Mouse (Mus musculus): ENCODE measurements around the gene Tnik. TPM values are rescaled to one million over a fixed set of nuclear protein-coding genes. Genes with fewer than 3 reads are reported as not detected.

The Tnik gene
- polyA plus RNA-seq, 1 experiment: 0.21 TPM

DNA sequence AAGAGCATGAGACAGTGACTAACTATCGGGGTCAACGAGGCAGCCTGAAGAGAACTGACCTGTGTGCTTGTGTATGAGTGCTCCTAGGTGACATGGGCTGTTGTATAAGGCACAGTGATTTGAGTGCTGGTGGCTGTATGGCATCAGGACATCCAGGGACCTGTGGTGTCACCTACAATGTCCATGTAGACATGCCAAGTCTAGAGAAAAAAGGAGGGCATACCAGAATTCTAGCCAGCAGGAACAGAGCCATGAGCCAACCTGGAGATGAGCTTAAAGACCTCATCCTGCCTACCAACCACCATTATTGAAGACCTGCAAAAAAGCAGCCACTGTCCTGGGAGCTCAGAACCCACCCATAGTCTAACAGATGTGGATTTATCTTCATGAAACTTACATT is 127.2 kb downstream of the Tnik start:
- Histone ChIP-seq H3ac (ENCODE audit: control insufficient read depth, insufficient read length, low read depth) (no peak overlapping the region), H3K79me3 (ENCODE audit: low read depth) (no peaks in the 10 kb centered on the region), H3K36me3 (ENCODE audit: control insufficient read depth, insufficient read depth) (no peaks in the 10 kb centered on the region), H3K79me2 (ENCODE audit: control insufficient read depth, insufficient read depth) (no peaks in the 10 kb centered on the region), H3K27me3 (ENCODE audit: control insufficient read depth, insufficient read depth, insufficient read length) (no peaks in the 10 kb centered on the region), H3K4me3 (ENCODE audit: insufficient read depth, poor library complexity, severe bottlenecking) (no peak overlapping the region)
- no peak for TF ChIP-seq USF1 (IDR thresholded peaks at IDR 0.05; ENCODE audit: low read depth)
- TF ChIP-seq MYOG (IDR thresholded peaks at IDR 0.05; ENCODE audit: control insufficient read depth, extremely low read depth, insufficient read length): no peak
- no peak for TF ChIP-seq CTCF (IDR thresholded peaks at IDR 0.05; ENCODE audit: control insufficient read depth, insufficient read depth, insufficient read length)
- TF ChIP-seq FOSL1 (IDR thresholded peaks at IDR 0.05; ENCODE audit: insufficient read depth, low read length, poor library complexity, severe bottlenecking): no peak
- TF ChIP-seq MAX (IDR thresholded peaks at IDR 0.05): no peak
- TF ChIP-seq CEBPB (IDR thresholded peaks at IDR 0.05; ENCODE audit: low read depth): no peak
- TF ChIP-seq MYOD1 (IDR thresholded peaks at IDR 0.05; ENCODE audit: control insufficient read depth, insufficient read length, low read depth): no peak

DNA sequence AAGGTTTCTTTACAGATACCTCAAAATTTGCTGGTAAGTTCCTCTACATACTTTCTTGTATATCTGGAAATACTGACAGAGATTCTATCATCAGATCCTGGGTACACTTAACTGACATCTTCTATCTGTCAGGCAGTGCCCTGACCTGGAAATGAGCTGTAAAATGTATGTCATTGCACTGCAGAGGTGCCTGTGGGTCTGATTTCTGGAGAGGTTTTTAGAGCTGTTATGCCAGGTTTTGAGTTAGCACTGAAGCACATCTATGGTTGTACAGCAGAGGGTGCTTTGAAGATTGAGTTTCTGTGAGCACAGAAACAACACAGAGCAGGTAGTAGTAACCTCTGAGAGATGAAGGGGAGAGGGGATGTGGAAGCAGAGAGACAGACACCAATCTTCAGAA is 129.5 kb downstream of the Tnik start:
- Histone ChIP-seq H3K36me3 (ENCODE audit: control insufficient read depth, insufficient read depth) (no peaks in the 10 kb centered on the region), H3K79me3 (ENCODE audit: low read depth) (no peaks in the 10 kb centered on the region), H3ac (ENCODE audit: control insufficient read depth, insufficient read length, low read depth) (no peak overlapping the region), H3K79me2 (ENCODE audit: control insufficient read depth, insufficient read depth) (no peaks in the 10 kb centered on the region), H3K4me3 (ENCODE audit: insufficient read depth, poor library complexity, severe bottlenecking) (no peak overlapping the region), H3K27me3 (ENCODE audit: control insufficient read depth, insufficient read depth, insufficient read length) (no peaks in the 10 kb centered on the region)
- TF ChIP-seq USF1 (IDR thresholded peaks at IDR 0.05; ENCODE audit: low read depth) (no peak), CEBPB (IDR thresholded peaks at IDR 0.05; ENCODE audit: low read depth) (no peak), CTCF (IDR thresholded peaks at IDR 0.05; ENCODE audit: control insufficient read depth, insufficient read depth, insufficient read length) (no peak), MYOG (IDR thresholded peaks at IDR 0.05; ENCODE audit: control insufficient read depth, extremely low read depth, insufficient read length) (no peak), MYOD1 (IDR thresholded peaks at IDR 0.05; ENCODE audit: control insufficient read depth, insufficient read length, low read depth) (no peak), FOSL1 (IDR thresholded peaks at IDR 0.05; ENCODE audit: insufficient read depth, low read length, poor library complexity, severe bottlenecking) (no peak), MAX (IDR thresholded peaks at IDR 0.05) (no peak)

DNA sequence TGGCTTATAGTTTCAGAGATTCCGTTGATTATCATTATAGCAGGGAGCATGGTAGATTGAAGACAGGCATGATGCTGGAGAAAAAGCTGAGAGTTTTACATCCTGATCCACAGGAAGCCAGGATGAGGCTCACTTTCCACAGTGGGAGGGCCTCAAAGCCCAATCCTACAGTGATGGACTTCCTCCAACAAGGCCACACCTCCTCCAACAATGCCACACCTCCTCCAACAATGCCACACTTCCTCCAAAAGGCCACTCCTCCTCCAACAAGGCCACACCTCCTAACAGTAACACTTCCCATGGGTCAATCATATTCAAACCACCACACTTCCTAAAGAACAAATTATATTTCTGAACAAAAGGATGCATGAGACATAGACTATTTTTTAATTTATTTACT is 135.8 kb downstream of the Tnik start:
- TF ChIP-seq CTCF (IDR thresholded peaks at IDR 0.05; ENCODE audit: control insufficient read depth, insufficient read depth, insufficient read length) (no peak), CEBPB (IDR thresholded peaks at IDR 0.05; ENCODE audit: low read depth) (no peak), MAX (IDR thresholded peaks at IDR 0.05) (no peak), MYOD1 (IDR thresholded peaks at IDR 0.05; ENCODE audit: control insufficient read depth, insufficient read length, low read depth) (no peak), FOSL1 (IDR thresholded peaks at IDR 0.05; ENCODE audit: insufficient read depth, low read length, poor library complexity, severe bottlenecking) (no peak), USF1 (IDR thresholded peaks at IDR 0.05; ENCODE audit: low read depth) (no peak), MYOG (IDR thresholded peaks at IDR 0.05; ENCODE audit: control insufficient read depth, extremely low read depth, insufficient read length) (no peak)
- no peaks in the 10 kb centered on the region for H3K79me3 ChIP-seq (ENCODE audit: low read depth)
- H3K27me3 ChIP-seq (ENCODE audit: control insufficient read depth, insufficient read depth, insufficient read length): no peaks in the 10 kb centered on the region
- no peak overlapping the region for H3K4me3 ChIP-seq (ENCODE audit: insufficient read depth, poor library complexity, severe bottlenecking)
- H3K36me3 ChIP-seq (ENCODE audit: control insufficient read depth, insufficient read depth): no peaks in the 10 kb centered on the region
- no peak overlapping the region for H3ac ChIP-seq (ENCODE audit: control insufficient read depth, insufficient read length, low read depth)
- H3K79me2 ChIP-seq (ENCODE audit: control insufficient read depth, insufficient read depth): no peaks in the 10 kb centered on the region

DNA sequence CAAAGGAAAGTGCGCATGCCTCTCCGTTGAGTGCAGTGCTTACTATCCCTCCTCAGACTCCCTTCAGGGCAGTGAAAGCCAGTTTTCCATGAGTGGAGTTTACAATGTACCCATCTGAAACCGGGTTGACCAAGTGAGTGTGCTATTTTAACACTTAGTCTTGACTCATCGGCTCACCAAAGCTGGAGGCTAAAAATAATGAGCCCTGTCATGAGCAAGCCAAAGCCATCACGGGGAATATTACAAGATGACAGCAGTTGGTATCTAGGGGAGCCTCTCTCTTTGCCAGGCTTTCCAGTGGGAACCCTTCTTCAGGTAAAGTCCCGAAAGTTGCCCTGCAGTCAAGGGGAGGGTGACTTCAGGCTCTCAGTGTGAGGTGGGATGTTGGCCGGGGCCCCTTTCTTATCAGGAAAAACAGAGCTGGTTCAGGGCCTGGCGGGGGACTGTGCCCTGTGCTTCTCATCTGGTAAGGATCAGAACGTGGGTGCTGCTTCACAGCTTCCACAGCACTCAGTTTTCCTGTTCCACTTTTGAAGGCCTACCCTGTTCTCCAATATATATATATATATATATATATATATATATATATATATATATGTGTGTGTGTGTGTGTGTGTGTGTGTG is 136.7 kb downstream of the Tnik start:
- TF ChIP-seq CTCF (IDR thresholded peaks at IDR 0.05; ENCODE audit: control insufficient read depth, insufficient read depth, insufficient read length) (no peak), MYOD1 (IDR thresholded peaks at IDR 0.05; ENCODE audit: control insufficient read depth, insufficient read length, low read depth) (no peak), MAX (IDR thresholded peaks at IDR 0.05) (no peak), USF1 (IDR thresholded peaks at IDR 0.05; ENCODE audit: low read depth) (no peak)
- Histone ChIP-seq H3ac (ENCODE audit: control insufficient read depth, insufficient read length, low read depth) (no peak overlapping the region), H3K4me3 (ENCODE audit: insufficient read depth, poor library complexity, severe bottlenecking) (no peak overlapping the region), H3K27me3 (ENCODE audit: control insufficient read depth, insufficient read depth, insufficient read length) (no peaks in the 10 kb centered on the region), H3K79me3 (ENCODE audit: low read depth) (no peaks in the 10 kb centered on the region), H3K36me3 (ENCODE audit: control insufficient read depth, insufficient read depth) (no peaks in the 10 kb centered on the region), H3K79me2 (ENCODE audit: control insufficient read depth, insufficient read depth) (no peaks in the 10 kb centered on the region)

DNA sequence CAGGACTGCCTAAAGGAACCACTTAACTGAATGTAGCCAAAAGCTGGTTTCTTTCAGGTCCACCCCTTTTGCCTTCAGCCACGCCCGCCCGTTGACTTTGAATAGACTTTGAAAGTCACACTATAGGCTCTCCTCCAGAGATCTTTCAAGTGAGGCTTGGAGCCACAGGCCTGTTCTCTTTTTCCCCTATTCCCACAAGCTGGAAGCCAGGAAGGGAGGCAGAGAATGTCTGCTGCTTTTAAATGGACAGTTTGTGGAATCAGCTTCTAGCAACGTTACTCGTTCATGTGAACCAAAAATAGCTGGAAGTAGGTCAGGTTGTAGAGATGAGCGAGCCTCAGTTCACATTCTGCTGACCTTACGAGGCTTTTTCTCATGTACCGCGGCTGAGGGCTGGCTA is 138.3 kb downstream of the Tnik start:
- H3ac ChIP-seq (ENCODE audit: control insufficient read depth, insufficient read length, low read depth): no peak overlapping the region
- TF ChIP-seq MYOD1 (IDR thresholded peaks at IDR 0.05; ENCODE audit: control insufficient read depth, insufficient read length, low read depth) (no peak), USF1 (IDR thresholded peaks at IDR 0.05; ENCODE audit: low read depth) (no peak)
- H3K4me3 ChIP-seq (ENCODE audit: insufficient read depth, poor library complexity, severe bottlenecking): no peak overlapping the region
- H3K79me3 ChIP-seq (ENCODE audit: low read depth): no peaks in the 10 kb centered on the region
- no peaks in the 10 kb centered on the region for H3K79me2 ChIP-seq (ENCODE audit: control insufficient read depth, insufficient read depth)
- no peaks in the 10 kb centered on the region for H3K36me3 ChIP-seq (ENCODE audit: control insufficient read depth, insufficient read depth)
- no peaks in the 10 kb centered on the region for H3K27me3 ChIP-seq (ENCODE audit: control insufficient read depth, insufficient read depth, insufficient read length)

DNA sequence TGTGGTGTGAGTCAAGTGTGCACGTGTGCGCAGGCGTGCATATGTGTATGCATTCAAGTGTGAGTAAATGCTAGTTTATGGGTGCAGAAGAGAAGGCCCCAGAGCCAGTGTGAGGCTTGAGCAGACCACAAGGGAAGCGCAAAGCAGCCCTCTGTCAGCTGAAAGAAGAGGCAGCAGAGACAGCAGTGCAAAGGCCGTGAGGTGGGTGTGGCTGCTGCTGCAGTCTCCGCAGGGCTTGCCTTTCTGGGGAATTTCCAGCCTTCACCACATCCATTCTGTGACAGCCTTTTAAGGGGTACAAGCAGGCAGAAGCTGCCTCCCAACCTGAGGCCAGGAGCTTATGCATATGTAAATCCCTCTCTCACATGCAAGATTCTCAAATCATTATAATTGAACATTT is 139.2 kb downstream of the Tnik start:
- no peaks in the 10 kb centered on the region for H3K36me3 ChIP-seq (ENCODE audit: control insufficient read depth, insufficient read depth)
- H3K79me2 ChIP-seq (ENCODE audit: control insufficient read depth, insufficient read depth): no peaks in the 10 kb centered on the region
- H3K4me3 ChIP-seq (ENCODE audit: insufficient read depth, poor library complexity, severe bottlenecking): no peak overlapping the region
- H3K79me3 ChIP-seq (ENCODE audit: low read depth): no peaks in the 10 kb centered on the region
- TF ChIP-seq USF1 (IDR thresholded peaks at IDR 0.05; ENCODE audit: low read depth) (no peak), MAX (IDR thresholded peaks at IDR 0.05) (no peak), FOSL1 (IDR thresholded peaks at IDR 0.05; ENCODE audit: insufficient read depth, low read length, poor library complexity, severe bottlenecking) (no peak), MYOD1 (IDR thresholded peaks at IDR 0.05; ENCODE audit: control insufficient read depth, insufficient read length, low read depth) (no peak), CEBPB (IDR thresholded peaks at IDR 0.05; ENCODE audit: low read depth) (no peak), CTCF (IDR thresholded peaks at IDR 0.05; ENCODE audit: control insufficient read depth, insufficient read depth, insufficient read length) (no peak), MYOG (IDR thresholded peaks at IDR 0.05; ENCODE audit: control insufficient read depth, extremely low read depth, insufficient read length) (no peak)
- H3ac ChIP-seq (ENCODE audit: control insufficient read depth, insufficient read length, low read depth): no peak overlapping the region
- no peaks in the 10 kb centered on the region for H3K27me3 ChIP-seq (ENCODE audit: control insufficient read depth, insufficient read depth, insufficient read length)

All from C2C12 (cell line).